Mouse (Mus musculus) kidney, adult 8-10 months (tissue): ENCODE data around the gene Iqcg.
"Not testable (repeated sequence)": the region's sequence is repeated elsewhere in the genome, so short reads cannot be mapped to it uniquely, and the experiment has no call there.

Experiments used
- DNase-seq, 2 experiments: peaks; one replicate each; pipeline ENCODE4 v3.0.0; 2022

Gene Iqcg

DNA sequence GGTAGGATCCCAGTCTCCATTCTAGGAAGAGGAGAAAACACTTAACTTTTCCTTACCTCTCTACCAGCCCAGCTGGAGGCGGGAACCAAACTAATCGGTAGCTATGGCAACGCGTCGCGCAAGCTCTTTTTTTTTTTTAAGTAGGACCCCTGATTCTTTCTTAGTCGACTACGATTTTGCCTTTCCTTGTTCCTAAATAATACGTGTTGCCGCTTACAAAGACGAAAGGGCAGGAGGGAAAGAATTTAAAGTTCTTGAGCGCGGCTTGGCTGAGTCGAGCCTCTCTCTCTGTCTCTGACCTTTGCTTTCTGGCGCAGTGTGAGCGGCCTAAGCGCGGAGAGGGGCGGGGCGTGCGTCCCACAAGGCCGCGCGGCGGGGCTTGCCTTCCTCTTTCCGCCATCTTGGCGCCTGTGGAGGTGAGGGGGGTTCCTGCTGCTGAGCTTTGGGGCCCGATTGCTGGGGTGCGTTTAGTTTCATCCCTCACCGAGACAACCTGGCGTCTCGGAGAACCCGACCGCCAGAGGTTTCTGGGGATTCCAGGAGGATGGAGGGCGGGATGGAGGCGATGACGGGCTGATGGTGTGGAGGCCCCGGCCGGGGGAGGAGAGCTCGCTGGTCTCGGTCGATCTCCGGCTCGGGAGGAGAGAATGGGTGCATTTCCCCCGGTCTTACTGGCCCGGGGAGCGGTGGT, at the start of gene Iqcg, which contains the start of gene Rpl35a:
TSS of gene Iqcg (minus strand) at position 124 of the 691 bp plus-strand sequence.
TSS of gene Rpl35a (plus strand) at position 359 of the 691 bp plus-strand sequence.
- DNase-seq: peak; percentile 84 to 91

DNA sequence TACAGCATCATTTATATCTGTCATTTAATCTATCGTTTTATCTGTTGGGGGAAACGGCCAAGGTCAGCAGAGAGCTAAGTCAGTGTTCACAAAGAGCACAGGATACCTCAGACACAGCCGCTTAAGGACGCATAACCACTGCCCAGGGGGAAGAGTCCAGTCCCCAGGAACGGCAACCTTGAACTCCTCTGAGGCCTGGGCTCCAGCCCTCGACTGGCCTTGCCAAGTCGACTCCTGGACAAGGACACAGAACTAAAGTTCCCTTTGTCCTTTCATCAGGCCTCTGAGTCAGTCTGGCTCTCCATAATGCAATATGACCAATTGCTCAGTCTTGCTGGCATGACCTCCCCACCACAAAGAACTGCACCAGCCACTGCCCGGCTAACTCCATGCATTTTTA, 29.6 kb upstream of the Iqcg start:
- peak in 1 of 2 experiments; percentile 17 for DNase-seq

DNA sequence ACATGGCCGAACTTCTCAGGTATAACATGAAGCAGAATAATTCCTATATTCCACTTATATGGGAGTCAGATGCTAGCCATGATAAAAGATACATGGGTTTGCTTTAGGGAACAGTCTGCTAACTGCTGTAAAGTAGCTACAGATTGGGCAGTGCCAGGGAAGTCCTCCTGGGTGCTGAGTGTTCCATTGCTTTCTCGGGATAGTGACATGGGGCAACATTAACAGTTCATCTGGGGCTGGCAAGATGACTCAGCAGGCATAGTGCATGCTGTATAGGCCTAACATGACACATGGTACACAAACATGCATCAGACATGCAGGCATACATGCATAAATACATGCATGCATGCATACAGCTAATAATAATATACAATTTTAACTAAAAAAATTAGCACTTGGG, 28.0 kb upstream of the Iqcg start:
- DNase-seq: no peak

DNA sequence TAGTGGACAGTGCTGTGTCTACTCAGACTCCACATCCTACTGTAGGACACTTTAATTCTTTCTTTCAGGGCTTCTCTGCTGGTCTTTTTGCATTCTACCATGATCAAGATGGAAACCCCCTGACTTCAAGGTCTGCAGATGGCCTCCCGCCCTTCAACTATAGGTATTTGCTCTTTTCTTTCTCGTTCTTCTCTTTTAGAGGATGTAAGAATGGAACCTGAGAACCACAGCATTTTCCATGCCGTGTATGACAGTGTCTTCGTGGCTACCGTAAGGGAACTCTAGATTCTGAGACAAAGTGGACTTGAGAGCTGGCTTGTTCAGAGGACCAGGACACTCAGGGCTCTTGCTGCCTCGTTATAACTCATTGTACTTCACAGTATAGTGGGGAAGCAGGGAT, 26.9 kb upstream of the Iqcg start:
- DNase-seq: no peak

- DNase-seq: no peak
These were observed 24.0 kb upstream of the Iqcg start for GRCm38 (mm10) chr16:33080063-33080462.

DNA sequence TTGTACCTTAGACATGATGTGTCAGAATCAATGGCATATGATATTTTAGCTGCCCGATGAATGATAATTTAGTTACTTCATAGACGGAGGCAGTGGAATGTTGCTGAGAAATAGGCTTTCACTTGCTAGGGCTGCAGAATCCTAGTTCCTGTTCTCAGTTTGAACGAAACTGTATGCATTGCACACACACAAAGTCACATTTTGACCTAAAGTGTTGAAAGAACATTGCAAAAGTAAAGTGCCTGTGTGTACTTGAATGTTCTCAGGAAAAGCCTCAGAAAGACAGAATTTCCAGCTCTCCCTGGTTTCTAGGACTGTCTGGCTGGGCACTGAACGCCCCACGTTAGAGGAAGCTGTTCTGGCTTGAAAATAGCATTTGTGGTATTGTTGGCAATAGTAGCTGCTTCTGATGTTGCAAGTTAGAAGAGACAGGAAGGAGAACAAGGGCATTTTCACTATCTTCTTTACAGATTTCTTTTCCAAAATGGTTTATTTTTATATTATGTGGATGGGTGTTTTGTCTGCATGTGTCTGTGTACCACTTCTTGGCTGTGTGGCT, 21.1 kb upstream of the Iqcg start:
- DNase-seq: no peak

DNA sequence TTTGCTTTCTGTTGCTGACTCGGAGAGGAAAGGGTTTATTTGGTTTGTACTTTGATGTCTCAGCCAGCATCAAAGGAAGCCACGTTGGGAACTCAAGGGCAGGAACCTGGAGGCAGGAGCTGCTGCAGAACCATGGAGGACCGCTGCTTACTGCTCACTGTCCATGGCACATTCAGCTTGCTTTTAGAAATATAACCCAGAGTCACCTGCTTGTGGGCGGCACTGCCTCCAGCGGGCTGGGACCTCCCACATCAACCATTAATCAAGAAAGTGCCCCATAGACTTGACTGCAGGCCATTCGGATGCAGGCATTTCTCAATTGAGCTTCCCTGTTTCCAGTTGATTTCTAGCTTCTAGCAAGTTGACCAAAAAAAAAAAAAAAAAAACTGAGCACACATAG, 20.1 kb upstream of the Iqcg start:
- no peak for DNase-seq

- no peak for DNase-seq
These were observed 18.9 kb upstream of the Iqcg start for GRCm38 (mm10) chr16:33074967-33075366.

DNA sequence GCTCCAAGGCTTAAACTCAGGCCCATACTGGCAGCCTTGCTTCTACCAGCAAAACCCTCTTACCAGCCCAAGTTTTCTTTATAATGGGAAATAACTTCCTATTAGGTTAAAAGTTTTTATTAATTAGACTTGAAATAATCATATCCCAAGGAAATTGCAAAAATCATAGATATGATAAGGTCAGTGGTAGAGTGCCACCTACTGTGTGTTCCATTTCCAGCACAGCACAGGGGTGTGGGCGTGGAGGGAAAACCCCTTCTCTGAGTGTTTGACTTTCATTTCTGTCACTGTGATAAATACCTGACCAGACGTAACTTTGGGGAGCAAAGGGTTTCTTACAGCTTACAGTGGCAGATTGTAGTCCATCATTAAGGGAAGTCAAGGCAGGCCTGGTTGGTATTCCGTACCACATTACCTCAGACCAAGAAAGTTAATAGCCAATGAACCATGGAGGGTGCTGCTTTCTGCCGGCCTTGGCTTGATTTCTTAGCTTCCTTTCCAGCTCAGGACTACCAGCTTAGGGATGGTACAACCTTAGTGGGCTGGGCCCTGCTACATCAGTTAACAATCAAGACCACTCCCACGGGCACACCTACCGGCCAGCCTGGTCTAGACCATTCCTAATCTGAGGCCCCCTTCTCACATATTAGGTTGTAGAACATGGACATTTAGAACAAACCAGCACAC, 17.0 kb upstream of the Iqcg start:
- DNase-seq: peak in 1 of 2 experiments; percentile 22

DNA sequence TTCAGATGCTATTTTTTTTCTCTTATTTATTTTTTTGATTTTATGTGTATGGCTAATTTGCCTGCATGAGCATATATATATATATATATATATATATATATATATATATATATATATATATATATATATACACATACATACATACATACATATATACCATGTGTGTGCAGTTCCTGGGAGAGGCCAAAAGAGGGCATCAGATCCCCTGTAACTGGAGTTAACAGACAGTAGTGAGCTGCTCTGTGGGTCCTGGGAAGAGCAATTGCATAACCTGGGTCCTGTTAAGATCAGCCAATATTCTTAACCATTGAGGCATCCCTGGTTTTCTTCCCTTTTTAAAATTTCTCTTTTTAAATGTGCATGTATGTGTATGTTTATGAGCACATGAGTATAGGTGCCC, 14.9 kb upstream of the Iqcg start:
- no peak for DNase-seq

GRCm38 (mm10) chr16:33064636-33065035, 8.6 kb upstream of the Iqcg start:
- no peak for DNase-seq

DNA sequence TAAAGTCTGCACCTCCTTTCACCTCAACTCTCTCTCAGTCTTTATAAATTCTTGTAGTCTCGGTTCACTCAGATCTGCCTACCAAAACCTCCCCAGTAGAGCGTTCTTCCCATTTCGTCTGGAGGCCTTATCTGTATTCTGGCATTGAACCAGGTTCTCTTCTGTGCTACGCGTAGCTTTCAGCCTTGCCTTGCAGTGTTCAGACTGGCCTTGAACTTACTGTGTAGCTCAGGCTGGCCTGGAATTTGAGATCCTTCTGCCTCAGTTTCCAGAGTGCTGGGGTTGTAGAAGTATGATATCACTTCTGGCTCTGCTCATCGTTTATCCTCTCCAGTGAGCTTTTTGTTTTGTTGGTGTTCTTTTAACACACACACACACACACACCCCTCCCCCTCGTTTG, 7.2 kb upstream of the Iqcg start:
- DNase-seq: peak in 1 of 2 experiments; percentile 18

DNA sequence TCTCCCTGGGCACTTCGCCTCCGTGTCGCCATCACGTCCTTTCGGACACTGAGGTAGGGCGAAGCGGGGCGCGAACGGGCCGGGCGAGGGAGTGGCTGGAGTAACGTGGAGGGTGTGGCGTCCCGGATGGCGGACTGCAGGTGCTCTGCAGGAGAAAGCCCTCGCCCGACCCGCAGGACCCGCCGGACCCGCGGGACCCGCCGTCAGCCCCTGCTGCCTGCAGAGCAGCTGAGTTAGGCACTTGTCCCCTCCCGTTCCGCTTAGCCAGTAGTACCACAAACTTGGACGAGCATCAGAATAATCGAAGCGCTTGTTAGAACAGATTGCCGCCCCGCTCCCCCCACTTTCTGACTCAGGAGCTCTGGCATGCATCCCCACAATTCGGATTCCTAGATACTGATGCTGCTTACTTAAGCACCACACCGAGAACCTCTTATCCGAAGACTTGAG, 6.7 kb upstream of the Iqcg start:
- DNase-seq: peak in 1 of 2 experiments; percentile 52

- peak; percentile 90 to 91 for DNase-seq
These were observed 6.1 kb upstream of the Iqcg start, which contains the start of gene Lmln for GRCm38 (mm10) chr16:33062024-33062681. Gene Lmln, plus strand, starts transcription at chr16:33062521.

DNA sequence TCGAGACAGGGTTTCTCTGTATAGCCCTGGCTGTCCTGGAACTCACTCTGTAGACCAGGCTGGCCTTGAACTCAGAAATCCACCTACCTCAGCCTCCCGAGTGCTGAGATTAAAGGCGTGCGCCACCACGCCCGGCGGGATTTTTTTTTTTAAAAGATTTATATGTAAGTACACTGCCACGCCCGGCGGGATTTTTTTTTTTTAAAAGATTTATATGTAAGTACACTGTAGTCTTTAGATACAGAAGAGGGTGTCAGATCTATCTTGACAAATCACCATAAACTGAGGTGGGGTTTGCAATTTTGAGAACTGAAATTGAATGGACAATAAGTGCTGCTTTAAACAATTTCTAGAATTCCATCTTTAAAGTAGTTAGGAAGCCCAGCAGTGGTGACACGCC, 5.4 kb upstream of the Iqcg start:
- no peak for DNase-seq

DNA sequence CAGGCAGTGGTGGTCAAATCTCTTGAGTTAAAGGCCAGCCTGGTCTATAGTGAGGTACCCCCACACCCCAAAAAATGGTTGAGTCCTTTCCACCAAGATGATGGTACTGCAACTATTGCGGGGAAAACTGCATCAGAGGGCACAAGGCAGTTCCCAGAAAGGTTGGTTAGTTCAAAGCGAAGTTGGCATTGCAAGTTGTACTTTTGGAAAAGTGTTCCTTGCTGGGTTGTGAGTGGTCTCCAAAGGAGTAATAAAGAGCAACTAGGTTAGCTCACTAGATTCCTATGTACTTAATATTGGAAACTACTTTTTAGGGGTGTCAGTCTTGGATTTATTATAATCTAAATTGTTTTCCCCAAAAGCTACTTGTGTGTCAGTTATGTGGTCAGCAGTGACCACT, 4.9 kb upstream of the Iqcg start:
- DNase-seq: no peak

DNA sequence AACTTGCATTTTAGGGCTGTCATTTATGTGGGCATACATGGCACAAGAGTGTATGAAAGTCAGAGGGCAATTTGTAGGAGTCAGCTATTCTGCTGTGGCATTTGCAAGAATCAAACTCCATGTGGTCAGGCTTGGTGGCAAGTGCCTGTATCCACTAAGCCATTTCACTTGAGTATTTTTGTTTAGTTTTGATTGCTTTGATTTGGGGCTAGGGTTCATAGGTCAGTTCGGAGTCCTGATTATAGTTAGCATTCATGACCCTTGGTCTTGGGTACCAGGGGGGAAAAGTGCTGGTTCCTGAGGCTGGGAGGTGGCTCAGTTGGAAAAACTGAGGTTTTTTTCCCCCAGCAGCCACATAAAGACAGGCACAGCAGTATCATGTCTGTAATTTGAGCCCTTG, 3.5 kb upstream of the Iqcg start:
- no peak for DNase-seq

DNA sequence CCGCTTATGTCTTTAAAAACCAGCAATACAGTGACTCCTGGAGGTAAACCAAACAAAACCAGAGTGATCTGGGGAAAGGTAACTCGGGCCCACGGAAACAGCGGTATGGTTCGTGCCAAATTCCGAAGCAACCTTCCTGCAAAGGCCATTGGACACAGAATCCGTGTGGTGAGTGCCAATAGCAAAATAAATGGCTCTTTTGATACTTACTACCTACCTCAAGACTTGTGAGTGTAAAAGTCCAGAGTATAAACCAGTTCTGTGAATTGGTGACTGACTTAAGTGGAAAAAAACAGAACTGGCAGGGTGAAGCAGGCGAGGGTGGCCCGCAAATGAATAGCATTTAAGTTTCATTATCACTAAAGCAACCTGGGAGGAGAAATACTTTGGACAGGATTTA, 2.6 kb upstream of the Iqcg start:
- peak; percentile 13 to 43 for DNase-seq

- no peak for DNase-seq
These were observed 2.0 kb upstream of the Iqcg start for GRCm38 (mm10) chr16:33058033-33058432.

DNA sequence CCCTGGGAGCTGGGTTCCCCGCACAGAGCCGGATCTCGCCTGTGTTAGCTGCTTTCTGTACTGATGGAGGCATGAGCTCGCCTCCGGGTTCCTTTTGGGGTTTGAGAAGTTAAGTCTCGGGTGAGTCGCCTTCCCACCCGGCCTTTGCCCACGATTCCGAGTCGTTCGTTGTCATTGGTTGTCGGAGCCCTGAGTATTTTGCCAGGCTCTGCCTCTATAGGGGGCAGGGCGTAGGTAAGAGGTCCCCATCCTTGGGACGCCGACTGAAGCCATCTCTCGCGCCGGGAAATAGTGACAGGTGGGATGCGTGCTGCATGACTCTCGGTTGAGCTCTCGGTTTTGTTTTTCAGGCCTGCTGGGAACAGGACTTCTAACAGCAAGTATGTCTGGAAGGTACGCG, 768 bp upstream of the Iqcg start:
- DNase-seq: peak in 1 of 2 experiments; percentile 29

- DNase-seq: peak; percentile 23 to 25
These were observed 363 bp downstream of the Iqcg start for GRCm38 (mm10) chr16:33055655-33056054.

DNA sequence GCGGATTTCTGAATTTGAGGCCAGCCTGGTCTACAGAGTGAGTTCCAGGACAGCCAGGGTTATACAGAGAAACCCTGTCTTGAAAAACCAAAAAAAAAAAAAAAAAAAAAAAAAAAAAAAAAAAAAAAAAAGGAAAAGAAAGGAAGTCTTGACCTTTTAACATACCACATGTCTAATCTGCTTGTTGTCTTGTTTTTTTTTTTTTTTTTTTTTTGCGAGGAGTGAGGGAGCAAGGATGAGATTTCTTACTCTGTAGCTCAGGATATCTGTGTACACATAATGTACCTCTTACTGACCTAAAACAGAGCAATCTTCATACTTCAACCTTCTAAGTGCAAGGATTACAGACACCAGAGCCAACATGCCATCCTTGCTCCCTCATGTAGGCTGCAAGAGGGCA, 1.1 kb downstream of the Iqcg start:
- DNase-seq: not testable (repeated sequence)

DNA sequence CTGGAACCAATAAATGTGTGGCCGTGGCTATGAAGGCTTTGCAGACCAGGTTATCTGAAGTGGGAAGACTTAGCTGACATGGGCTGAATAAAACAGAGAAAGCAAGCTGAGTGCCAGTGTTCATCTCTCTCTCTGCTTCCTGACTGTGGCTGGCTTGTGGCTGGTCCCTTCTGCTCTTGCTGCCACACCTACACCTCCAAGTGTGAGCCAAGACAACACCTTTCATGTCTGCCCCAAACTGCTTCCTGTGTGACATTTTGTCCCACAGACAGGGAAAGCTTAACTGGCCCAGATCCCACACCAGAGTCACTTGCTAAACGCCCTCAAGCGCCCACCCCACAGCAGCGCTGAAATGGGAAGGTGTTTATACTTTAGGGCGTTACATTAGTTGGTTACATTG, 2.9 kb downstream of the Iqcg start:
- DNase-seq: no peak

DNA sequence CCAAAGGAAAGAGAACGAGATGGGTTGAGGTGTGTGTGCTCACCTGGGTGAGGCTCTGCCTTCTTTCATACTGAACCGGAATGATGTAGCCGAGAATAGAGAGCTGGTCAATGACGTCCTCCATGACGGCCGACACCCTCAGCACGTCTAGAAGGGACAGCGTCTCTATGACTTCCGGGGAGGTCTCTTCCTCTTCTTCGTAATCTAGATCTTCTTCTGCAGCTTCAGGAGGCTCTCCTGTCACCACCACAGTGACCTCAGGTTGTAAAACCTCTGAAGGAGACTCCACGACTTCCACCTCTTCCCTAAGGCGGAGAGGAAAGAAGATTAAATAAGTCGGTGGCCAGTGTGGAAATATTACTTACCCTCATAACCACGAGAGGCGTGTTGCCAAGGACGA, 6.2 kb downstream of the Iqcg start:
- no peak for DNase-seq
